Mouse (Mus musculus): Measurements from ENCODE around the gene Slc7a11. TPM values are rescaled to one million over a fixed set of nuclear protein-coding genes. Genes with fewer than 3 reads are reported as not detected.

Gene Slc7a11
- polyA plus RNA-seq, 1 experiment from 2014 or later = 0.14 TPM

- H3K27ac ChIP-seq = no peak overlapping the region
- 48% methylated on average over 5 of the region's 5 CpGs for WGBS (ENCODE audit: insufficient replicate concordance)
- no peak overlapping the region for H3K9ac ChIP-seq
- no peak for ATAC-seq (ENCODE audit: low read depth)
- no peak for DNase-seq
- no peaks in the 10 kb centered on the region for H3K4me1 ChIP-seq (replicated peaks)
- no peaks in the 10 kb centered on the region for H3K27me3 ChIP-seq
- H3K4me3 ChIP-seq (replicated peaks) = no peak overlapping the region
- no peaks in the 10 kb centered on the region for H3K9me3 ChIP-seq (replicated peaks)
- no peaks in the 10 kb centered on the region for H3K36me3 ChIP-seq
- no peak overlapping the region for H3K4me2 ChIP-seq
Measured at GRCm38 (mm10) chr3:50026039-50026438, 417.4 kb downstream of the Slc7a11 start.

GRCm38 (mm10) chr3:50014396-50014795, 429.0 kb downstream of the Slc7a11 start:
- DNase-seq = no peak
- WGBS (ENCODE audit: insufficient replicate concordance) = 68% methylated on average over 4 of the region's 4 CpGs
- no peak for ATAC-seq (ENCODE audit: low read depth)
- Histone ChIP-seq H3K4me3 (replicated peaks) (no peak overlapping the region), H3K9me3 (replicated peaks) (no peaks in the 10 kb centered on the region), H3K9ac (no peak overlapping the region), H3K36me3 (no peaks in the 10 kb centered on the region), H3K4me2 (no peak overlapping the region), H3K27ac (no peak overlapping the region), H3K27me3 (no peaks in the 10 kb centered on the region), H3K4me1 (replicated peaks) (no peaks in the 10 kb centered on the region)

GRCm38 (mm10) chr3:50012012-50012411, 431.4 kb downstream of the Slc7a11 start:
- Histone ChIP-seq H3K27ac (no peak overlapping the region), H3K9ac (no peak overlapping the region), H3K4me3 (replicated peaks) (no peak overlapping the region), H3K9me3 (replicated peaks) (no peaks in the 10 kb centered on the region), H3K27me3 (no peaks in the 10 kb centered on the region), H3K4me2 (no peak overlapping the region), H3K36me3 (no peaks in the 10 kb centered on the region), H3K4me1 (replicated peaks) (no peaks in the 10 kb centered on the region)
- ATAC-seq (ENCODE audit: low read depth) = no peak
- WGBS (ENCODE audit: insufficient replicate concordance) = 53% methylated on average over 3 of the region's 3 CpGs
- no peak for DNase-seq

GRCm38 (mm10) chr3:50003970-50004683, 439.3 kb downstream of the Slc7a11 start:
- WGBS (ENCODE audit: insufficient replicate concordance) = 35% methylated on average over 5 of the region's 5 CpGs
- Histone ChIP-seq H3K9me3 (replicated peaks) (no peaks in the 10 kb centered on the region), H3K4me3 (replicated peaks) (no peak overlapping the region), H3K27ac (no peak overlapping the region), H3K36me3 (no peaks in the 10 kb centered on the region), H3K27me3 (no peaks in the 10 kb centered on the region), H3K4me2 (no peak overlapping the region), H3K4me1 (replicated peaks) (no peaks in the 10 kb centered on the region), H3K9ac (no peak overlapping the region)
- ATAC-seq (ENCODE audit: low read depth) (no peak), DNase-seq (no peak)

- no peaks in the 10 kb centered on the region for H3K4me1 ChIP-seq (replicated peaks)
- H3K4me2 ChIP-seq = no peak overlapping the region
- no peak overlapping the region for H3K9ac ChIP-seq
- no peaks in the 10 kb centered on the region for H3K27me3 ChIP-seq
- H3K36me3 ChIP-seq = no peaks in the 10 kb centered on the region
- no peak for ATAC-seq (ENCODE audit: low read depth)
- no peaks in the 10 kb centered on the region for H3K9me3 ChIP-seq (replicated peaks)
- no peak for DNase-seq
- H3K27ac ChIP-seq = no peak overlapping the region
- no peak overlapping the region for H3K4me3 ChIP-seq (replicated peaks)
Measured at GRCm38 (mm10) chr3:50002067-50002466, 441.3 kb downstream of the Slc7a11 start.

GRCm38 (mm10) chr3:50001635-50002034, 441.8 kb downstream of the Slc7a11 start:
- H3K4me2 ChIP-seq = no peak overlapping the region
- H3K27me3 ChIP-seq = no peaks in the 10 kb centered on the region
- H3K36me3 ChIP-seq = no peaks in the 10 kb centered on the region
- DNase-seq = no peak
- no peaks in the 10 kb centered on the region for H3K4me1 ChIP-seq (replicated peaks)
- H3K9me3 ChIP-seq (replicated peaks) = no peaks in the 10 kb centered on the region
- ATAC-seq (ENCODE audit: low read depth) = no peak
- no peak overlapping the region for H3K4me3 ChIP-seq (replicated peaks)
- H3K27ac ChIP-seq = no peak overlapping the region
- H3K9ac ChIP-seq = no peak overlapping the region
- WGBS (ENCODE audit: insufficient replicate concordance) = 38% methylated on average over 1 of the region's 1 CpGs

GRCm38 (mm10) chr3:49992891-49993290, 450.5 kb downstream of the Slc7a11 start:
- H3K4me3 ChIP-seq (replicated peaks) = no peak overlapping the region
- H3K9me3 ChIP-seq (replicated peaks) = no peaks in the 10 kb centered on the region
- H3K27ac ChIP-seq = no peak overlapping the region
- no peaks in the 10 kb centered on the region for H3K4me1 ChIP-seq (replicated peaks)
- no peak for ATAC-seq (ENCODE audit: low read depth)
- 37% methylated on average over 1 of the region's 1 CpGs for WGBS (ENCODE audit: insufficient replicate concordance)
- no peaks in the 10 kb centered on the region for H3K36me3 ChIP-seq
- no peak overlapping the region for H3K9ac ChIP-seq
- H3K4me2 ChIP-seq = no peak overlapping the region
- H3K27me3 ChIP-seq = no peaks in the 10 kb centered on the region
- no peak for DNase-seq

GRCm38 (mm10) chr3:49987236-49987635, 456.2 kb downstream of the Slc7a11 start:
- DNase-seq (no peak), ATAC-seq (ENCODE audit: low read depth) (no peak)
- Histone ChIP-seq H3K9me3 (replicated peaks) (no peaks in the 10 kb centered on the region), H3K27ac (no peak overlapping the region), H3K9ac (no peak overlapping the region), H3K4me3 (replicated peaks) (no peak overlapping the region), H3K27me3 (no peaks in the 10 kb centered on the region), H3K4me1 (replicated peaks) (no peaks in the 10 kb centered on the region), H3K36me3 (no peaks in the 10 kb centered on the region), H3K4me2 (no peak overlapping the region)
- 80% methylated on average over 2 of the region's 2 CpGs for WGBS (ENCODE audit: insufficient replicate concordance)

- Histone ChIP-seq H3K9me3 (replicated peaks) (no peaks in the 10 kb centered on the region), H3K4me2 (no peak overlapping the region), H3K4me3 (replicated peaks) (no peak overlapping the region), H3K36me3 (no peaks in the 10 kb centered on the region), H3K4me1 (replicated peaks) (no peaks in the 10 kb centered on the region), H3K27ac (no peak overlapping the region), H3K9ac (no peak overlapping the region), H3K27me3 (no peaks in the 10 kb centered on the region)
- DNase-seq = no peak
- no peak for ATAC-seq (ENCODE audit: low read depth)
- WGBS (ENCODE audit: insufficient replicate concordance) = 62% methylated on average over 3 of the region's 3 CpGs
Measured at GRCm38 (mm10) chr3:49984795-49985194, 458.6 kb downstream of the Slc7a11 start.

- no peak for ATAC-seq (ENCODE audit: low read depth)
- 58% methylated on average over 4 of the region's 4 CpGs for WGBS (ENCODE audit: insufficient replicate concordance)
- no peaks in the 10 kb centered on the region for H3K4me1 ChIP-seq (replicated peaks)
Measured at GRCm38 (mm10) chr3:49983429-49984268, 459.8 kb downstream of the Slc7a11 start.

GRCm38 (mm10) chr3:49973994-49974393, 469.4 kb downstream of the Slc7a11 start:
- Histone ChIP-seq H3K4me3 (replicated peaks) (no peak overlapping the region), H3K4me2 (no peak overlapping the region), H3K27me3 (no peaks in the 10 kb centered on the region), H3K36me3 (no peaks in the 10 kb centered on the region), H3K9ac (no peak overlapping the region), H3K9me3 (replicated peaks) (no peaks in the 10 kb centered on the region), H3K27ac (no peak overlapping the region), H3K4me1 (replicated peaks) (no peaks in the 10 kb centered on the region)
- WGBS (ENCODE audit: insufficient replicate concordance) = 60% methylated on average over 3 of the region's 3 CpGs
- ATAC-seq (ENCODE audit: low read depth) = no peak
- DNase-seq = no peak

More at GRCm38 (mm10) chr3:49983429-49984268, 459.8 kb downstream of the Slc7a11 start:
- Histone ChIP-seq H3K9ac (no peak overlapping the region), H3K36me3 (no peaks in the 10 kb centered on the region), H3K27me3 (no peaks in the 10 kb centered on the region), H3K27ac (no peak overlapping the region), H3K4me3 (replicated peaks) (no peak overlapping the region), H3K4me2 (no peak overlapping the region), H3K9me3 (replicated peaks) (no peaks in the 10 kb centered on the region)
- no peak for DNase-seq

- Histone ChIP-seq H3K4me1 (replicated peaks) (no peaks in the 10 kb centered on the region), H3K9ac (no peak overlapping the region), H3K27ac (no peak overlapping the region), H3K9me3 (replicated peaks) (no peaks in the 10 kb centered on the region), H3K4me2 (no peak overlapping the region), H3K4me3 (replicated peaks) (no peak overlapping the region), H3K36me3 (no peaks in the 10 kb centered on the region), H3K27me3 (no peaks in the 10 kb centered on the region)
- 73% methylated on average over 2 of the region's 2 CpGs for WGBS (ENCODE audit: insufficient replicate concordance)
- ATAC-seq (ENCODE audit: low read depth) (no peak), DNase-seq (no peak)
Measured at GRCm38 (mm10) chr3:49965569-49965968, 477.8 kb downstream of the Slc7a11 start.
